ENCODE assay signal across 8 mouse cellular contexts in genomic region chr15:98533035-98533531, GRCm38 (mm10). TPM values are rescaled to one million over a fixed set of nuclear protein-coding genes. Genes with fewer than 3 reads are reported as not detected.
A peak's percentile ranks its signal among the peaks of the same experiment; 100 is the strongest.
DNase-seq lines count a peak whose midpoint lies in the region; ATAC-seq lines count a peak whose summit lies in the region.

No protein-coding gene starts in this region.

- H3K36me3 ChIP-seq in intestine, embryonic 14.5 days (ENCODE audit: control insufficient read depth, insufficient read depth, low read length) = peaks cover 39% of the 10 kb centered on the region
- peaks cover 30% of the 10 kb centered on the region for H3K36me3 ChIP-seq in neural tube, embryonic 12.5 days

- H3K9me3 ChIP-seq in intestine, embryonic 14.5 days (ENCODE audit: control insufficient read depth, low read length) = no peaks in the 10 kb centered on the region
- H3K9me3 ChIP-seq in neural tube, embryonic 12.5 days = no peaks in the 10 kb centered on the region

- ATAC-seq in intestine, embryonic 14.5 days (replicated peaks; ENCODE audit: low FRiP score, low TSS enrichment, low read depth) = no peak
- no peak for ATAC-seq in neural tube, embryonic 12.5 days (ENCODE audit: low FRiP score, low read depth)

- peak overlapping the region; percentile 99; the same call in 1 of the 2 replicates for H3K27ac ChIP-seq in intestine, embryonic 14.5 days (ENCODE audit: low read depth)
- no peak overlapping the region for H3K27ac ChIP-seq in neural tube, embryonic 12.5 days

- no peaks in the 10 kb centered on the region for H3K27me3 ChIP-seq in intestine, embryonic 14.5 days (replicated peaks; ENCODE audit: control insufficient read depth, insufficient read depth, low read length)
- no peaks in the 10 kb centered on the region for H3K27me3 ChIP-seq in neural tube, embryonic 12.5 days (replicated peaks)

- H3K4me1 ChIP-seq in intestine, embryonic 14.5 days (replicated peaks; ENCODE audit: control insufficient read depth, insufficient read depth, low read length) = peaks cover 7% of the 10 kb centered on the region
- H3K4me1 ChIP-seq in neural tube, embryonic 12.5 days = peaks cover 11% of the 10 kb centered on the region

- peak; percentile 13 for DNase-seq in embryo, embryonic 10 days (ENCODE audit: low spot score)
- DNase-seq in embryo, embryonic 11 days = no peak
- DNase-seq in 416B (ENCODE audit: low read depth) = peak; percentile 54
- peak; percentile 30 for DNase-seq in c-Kit-positive CD71-positive TER-119-positive erythroid progenitor cells, embryonic 14.5 days (ENCODE audit: low spot score)
- peak; percentile 71 for DNase-seq in intestine, embryonic 14.5 days (ENCODE audit: low spot score)
- no peak for DNase-seq in gastrocnemius, postnatal 25 days
- no peak for DNase-seq in cerebellum, adult 11 months

- H3K9ac ChIP-seq in intestine, embryonic 14.5 days (ENCODE audit: low read length) = peak overlapping the region; percentile 85
- peak overlapping the region; percentile 94 for H3K9ac ChIP-seq in neural tube, embryonic 12.5 days

- peak overlapping the region; percentile 93 for H3K4me2 ChIP-seq in intestine, embryonic 14.5 days (ENCODE audit: low read length)
- peak overlapping the region; percentile 90 for H3K4me2 ChIP-seq in neural tube, embryonic 12.5 days (replicated peaks)

- H3K4me3 ChIP-seq in intestine, embryonic 14.5 days (ENCODE audit: low read depth, low read length) = peak overlapping the region; percentile 59
- H3K4me3 ChIP-seq in neural tube, embryonic 12.5 days = peak overlapping the region; percentile 77

- under 1% methylated on average over 18 of the region's 18 CpGs for WGBS in intestine, embryonic 14.5 days
- WGBS in neural tube, embryonic 12.5 days = under 1% methylated on average over 18 of the region's 18 CpGs

RNA-seq across cellular contexts. Expression of gene Kansl2, which starts 1.0 kb away (rescaled TPM):
- polyA plus RNA-seq in intestine, embryonic 14.5 days (2014; fragmentation: Nextera tagmentation; extraction: Ambion mirVana) = 97.3 and 99.7 TPM in 2 replicates
- polyA plus RNA-seq in neural tube, embryonic 12.5 days (2016; fragmentation: Nextera tagmentation; extraction: Ambion mirVana) = 169 and 183 TPM in 2 replicates
- 10 to 100 TPM; 55.8 to 57.9 TPM for total RNA-seq in gastrocnemius, postnatal 25 days (2021)

RNA-seq across cellular contexts. Expression of gene Ccnt1, which starts 37.6 kb away (rescaled TPM):
- 48.7 and 52.6 TPM in 2 replicates for polyA plus RNA-seq in intestine, embryonic 14.5 days (2014; fragmentation: Nextera tagmentation; extraction: Ambion mirVana)
- polyA plus RNA-seq in neural tube, embryonic 12.5 days (2016; fragmentation: Nextera tagmentation; extraction: Ambion mirVana) = 65.7 and 65.8 TPM in 2 replicates
- total RNA-seq in gastrocnemius, postnatal 25 days (2021) = 10 to 100 TPM; 17.3 to 21.1 TPM

RNA-seq across cellular contexts. Expression of gene 4930415O20Rik, which starts 37.7 kb away (rescaled TPM):
- polyA plus RNA-seq in intestine, embryonic 14.5 days (2014; fragmentation: Nextera tagmentation; extraction: Ambion mirVana) = 0.35 and 0.59 TPM in 2 replicates
- not detected in 2 replicates for polyA plus RNA-seq in neural tube, embryonic 12.5 days (2016; fragmentation: Nextera tagmentation; extraction: Ambion mirVana)
- total RNA-seq in gastrocnemius, postnatal 25 days (2021) = under 1 TPM in 1 of 2 experiments, not detected in 1; 0.74 TPM

RNA-seq across cellular contexts. Expression of gene Olfr279, which starts 40.9 kb away (rescaled TPM):
- not detected in 2 replicates for polyA plus RNA-seq in intestine, embryonic 14.5 days (2014; fragmentation: Nextera tagmentation; extraction: Ambion mirVana)
- polyA plus RNA-seq in neural tube, embryonic 12.5 days (2016; fragmentation: Nextera tagmentation; extraction: Ambion mirVana) = not detected in 2 replicates
- not detected for total RNA-seq in gastrocnemius, postnatal 25 days (2021)

RNA-seq across cellular contexts. Expression of gene Lalba, which starts 50.6 kb away (rescaled TPM):
- polyA plus RNA-seq in intestine, embryonic 14.5 days (2014; fragmentation: Nextera tagmentation; extraction: Ambion mirVana) = 0.57 TPM in 1 of 2 replicates, not detected in the other
- polyA plus RNA-seq in neural tube, embryonic 12.5 days (2016; fragmentation: Nextera tagmentation; extraction: Ambion mirVana) = not detected in 2 replicates
- total RNA-seq in gastrocnemius, postnatal 25 days (2021) = not detected

Comparison
In these comparisons a context has a peak if more than half of its experiments do, and no peak if none do; other contexts are left out.
1. DNase-seq: peak in embryo, embryonic 10 days (single experiment), 416B (single experiment), c-Kit-positive CD71-positive TER-119-positive erythroid progenitor cells, embryonic 14.5 days (single experiment) and intestine, embryonic 14.5 days (single experiment); none in embryo, embryonic 11 days (single experiment), gastrocnemius, postnatal 25 days (single experiment) and cerebellum, adult 11 months (single experiment).